Mouse (Mus musculus) thymus, adult 2 months (tissue): ENCODE measurements around the gene Cntnap1. TPM values are rescaled to one million over a fixed set of nuclear protein-coding genes. Genes with fewer than 3 reads are reported as not detected.
A peak's percentile ranks its signal among the peaks of the same experiment; 100 is the strongest.

Source experiments
- DNase-seq: peaks from one replicate; pipeline ENCODE4 v3.0.0; 2021
- H3K27ac ChIP-seq: fragments of 200-500 bp; 2 replicates; pipeline ENCODE4 v1.5.1; 2012; ENCODE audit warnings: low read length, control low read depth; ENCODE audit not compliant: control insufficient read depth, insufficient read depth
- H3K27me3 ChIP-seq: fragments of 200-500 bp; 2 replicates; pipeline ENCODE4 v1.6.1; 2012; ENCODE audit warnings: mild to moderate bottlenecking, low read length, moderate library complexity, mixed read lengths; ENCODE audit not compliant: control insufficient read depth, insufficient read depth
- H3K36me3 ChIP-seq: fragments of 200-500 bp; 2 replicates; pipeline ENCODE4 v1.6.1; 2012; ENCODE audit warnings: mild to moderate bottlenecking, low read length, moderate library complexity; ENCODE audit not compliant: control insufficient read depth, insufficient read depth
- H3K4me1 ChIP-seq: fragments of 200-500 bp; replicated peaks from 2 replicates; pipeline ENCODE4 v1.6.1; 2012; ENCODE audit warnings: low read length; ENCODE audit not compliant: control insufficient read depth, insufficient read depth
- H3K4me3 ChIP-seq: fragments of 200-500 bp; 2 replicates; pipeline ENCODE4 v1.5.1; 2012; ENCODE audit warnings: mild to moderate bottlenecking, low read length, control low read depth, moderate library complexity; ENCODE audit not compliant: control insufficient read depth, insufficient read depth
- CTCF ChIP-seq: fragments of 200-500 bp; IDR thresholded peaks from 2 replicates; pipeline ENCODE4 v1.5.1; 2012; ENCODE audit warnings: mild to moderate bottlenecking, control low read depth, low read length, moderate library complexity, borderline replicate concordance; ENCODE audit not compliant: control insufficient read depth, poor library complexity, insufficient read depth; ENCODE audit errors: extremely low read depth
- POLR2A ChIP-seq: fragments of 200-500 bp; IDR thresholded peaks from 2 replicates; pipeline ENCODE4 v1.6.1; 2012; ENCODE audit warnings: mild to moderate bottlenecking, low read length, control low read depth, moderate library complexity; ENCODE audit not compliant: control insufficient read depth, poor library complexity, insufficient read depth; ENCODE audit errors: extremely low read depth
- WGBS: fragments of 180-500 bp; shearing (Covaris S2); methylation state at CpG from one replicate; pipeline ENCODE4 v1.1.7; 2018; 5-methylcytosine and 5-hydroxymethylcytosine counted together
- polyA plus RNA-seq: library from polyadenylated mRNA; depleted of rRNA; stranded (reverse); fragments of >200 nt; gene quantifications from 2 replicates; pipeline ENCODE4 v1.2.3, GENCODE M21; 2012

Cntnap1 gene
- polyA plus RNA-seq, 1 experiment: 4.5 TPM

DNA sequence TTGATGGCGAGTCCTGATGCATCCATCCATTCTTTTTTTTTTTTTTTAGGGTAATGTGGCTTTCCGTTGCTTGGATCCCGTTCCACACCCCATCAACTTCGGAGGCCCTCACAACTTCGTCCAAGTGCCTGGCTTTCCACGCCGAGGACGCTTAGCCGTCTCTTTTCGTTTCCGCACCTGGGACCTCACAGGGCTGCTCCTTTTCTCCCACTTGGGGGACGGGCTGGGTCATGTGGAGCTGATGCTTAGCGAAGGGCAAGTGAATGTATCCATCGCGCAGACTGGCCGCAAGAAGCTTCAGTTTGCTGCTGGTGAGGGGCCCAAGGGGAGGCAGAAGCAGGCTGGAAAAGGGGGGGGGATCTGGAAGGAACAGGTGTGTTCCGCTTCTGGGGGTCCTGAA lies 9.9 kb downstream of the Cntnap1 start:
- Histone ChIP-seq H3K4me1 (peaks cover 9% of the 10 kb centered on the region), H3K4me3 (no peak overlapping the region), H3K36me3 (no peaks in the 10 kb centered on the region), H3K27me3 (peaks cover 9% of the 10 kb centered on the region; the same call in 1 of the 2 replicates), H3K27ac (no peak overlapping the region)
- WGBS: 88% methylated on average over 17 of the region's 17 CpGs
- DNase-seq: no peak
- TF ChIP-seq CTCF (no peak), POLR2A (no peak)

DNA sequence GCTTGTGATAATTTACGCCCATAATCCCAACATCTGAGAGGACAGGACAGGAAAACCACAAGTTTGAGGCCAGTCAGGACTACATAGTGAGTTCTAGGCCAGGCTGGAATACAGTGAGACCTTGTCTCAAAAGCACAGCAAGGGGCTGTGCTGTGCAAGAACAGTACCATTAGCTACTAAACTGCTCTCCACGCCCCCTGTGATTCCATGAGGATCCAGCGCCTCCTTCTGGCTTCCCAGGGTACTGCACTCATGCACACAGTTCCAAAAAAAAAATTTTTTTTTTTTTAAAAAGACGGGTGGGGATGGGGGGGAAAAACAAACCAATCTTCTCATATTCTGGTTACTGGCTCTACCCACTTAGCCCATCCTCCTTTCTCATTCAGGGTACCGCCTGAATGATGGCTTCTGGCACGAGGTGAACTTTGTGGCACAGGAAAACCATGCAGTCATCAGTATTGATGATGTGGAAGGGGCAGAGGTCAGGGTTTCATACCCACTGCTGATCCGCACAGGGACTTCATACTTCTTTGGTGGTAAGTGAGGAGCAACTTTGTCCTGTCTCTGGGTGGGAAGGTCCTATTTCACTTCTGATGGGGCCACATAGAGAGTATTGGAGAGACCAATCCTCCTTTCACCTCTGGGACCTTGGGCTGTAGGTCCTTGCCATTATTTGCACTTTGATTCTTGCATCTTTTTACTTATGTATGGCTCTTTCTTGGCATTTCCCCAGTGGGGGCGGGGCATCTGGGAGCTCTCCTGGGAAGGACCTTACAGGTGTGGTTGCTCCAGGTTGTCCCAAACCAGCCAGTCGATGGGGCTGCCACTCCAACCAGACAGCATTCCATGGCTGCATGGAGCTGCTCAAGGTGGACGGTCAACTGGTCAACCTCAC lies 10.8 kb downstream of the Cntnap1 start:
- Histone ChIP-seq H3K36me3 (no peaks in the 10 kb centered on the region), H3K4me1 (peaks cover 7% of the 10 kb centered on the region), H3K4me3 (no peak overlapping the region), H3K27ac (no peak overlapping the region), H3K27me3 (peaks cover 7% of the 10 kb centered on the region; the same call in 1 of the 2 replicates)
- 46% methylated on average over 10 of the region's 10 CpGs for WGBS
- TF ChIP-seq CTCF: no peak
- TF ChIP-seq POLR2A: no peak
- DNase-seq: peak; percentile 34

DNA sequence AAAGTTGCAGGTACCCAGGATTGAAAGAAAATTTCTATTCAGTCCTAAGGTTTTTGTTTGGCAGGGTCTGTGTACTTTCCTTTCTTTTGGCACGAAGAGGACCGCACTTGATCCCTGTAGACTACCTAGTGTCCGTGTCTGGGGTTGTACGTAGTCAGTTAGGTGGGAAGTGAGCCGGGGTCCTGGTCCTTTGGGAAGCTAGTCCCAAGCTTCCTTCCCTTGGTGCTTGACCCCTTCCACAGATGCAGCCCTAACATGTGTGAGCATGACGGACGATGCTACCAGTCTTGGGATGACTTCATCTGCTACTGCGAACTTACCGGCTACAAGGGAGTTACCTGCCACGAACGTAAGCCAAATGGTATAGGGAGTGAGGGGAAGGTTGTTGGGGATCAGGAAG lies 11.6 kb downstream of the Cntnap1 start:
- Histone ChIP-seq H3K4me1 (peaks cover 3% of the 10 kb centered on the region), H3K27me3 (no peaks in the 10 kb centered on the region), H3K4me3 (no peak overlapping the region), H3K27ac (no peak overlapping the region), H3K36me3 (no peaks in the 10 kb centered on the region)
- DNase-seq: no peak
- no peak for TF ChIP-seq POLR2A
- no peak for TF ChIP-seq CTCF
- 96% methylated on average over 11 of the region's 11 CpGs for WGBS

DNA sequence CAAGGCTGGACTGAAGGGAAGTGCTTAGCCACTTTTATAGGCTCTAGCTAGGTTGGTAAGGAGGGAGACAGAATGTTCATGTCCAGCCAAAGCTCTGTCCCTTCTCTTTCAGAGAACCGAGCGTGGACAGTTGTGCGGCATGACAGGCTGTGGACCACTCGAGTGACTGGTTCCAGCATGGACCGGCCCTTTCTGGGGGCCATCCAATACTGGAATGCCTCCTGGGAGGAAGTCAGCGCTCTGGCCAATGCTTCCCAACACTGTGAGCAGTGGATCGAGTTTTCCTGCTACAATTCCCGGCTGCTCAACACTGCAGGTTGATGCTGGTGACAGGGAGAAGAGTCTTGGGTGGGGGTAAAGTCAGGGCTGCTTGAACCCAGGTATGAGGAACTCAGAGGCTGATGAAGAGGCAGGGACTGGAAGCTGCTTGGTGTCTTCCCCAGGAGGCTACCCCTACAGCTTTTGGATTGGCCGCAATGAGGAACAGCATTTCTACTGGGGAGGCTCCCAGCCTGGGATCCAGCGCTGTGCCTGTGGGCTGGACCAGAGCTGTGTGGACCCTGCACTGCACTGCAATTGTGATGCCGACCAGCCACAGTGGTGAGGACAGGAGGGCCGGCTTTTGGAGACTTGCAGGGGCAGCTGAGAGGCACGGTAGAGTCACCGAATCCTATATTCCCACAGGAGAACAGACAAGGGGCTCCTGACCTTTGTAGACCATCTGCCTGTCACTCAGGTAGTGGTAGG lies 12.6 kb downstream of the Cntnap1 start:
- Histone ChIP-seq H3K36me3 (no peaks in the 10 kb centered on the region), H3K27ac (no peak overlapping the region), H3K4me1 (no peaks in the 10 kb centered on the region), H3K4me3 (no peak overlapping the region), H3K27me3 (no peaks in the 10 kb centered on the region)
- DNase-seq: no peak
- 86% methylated on average over 14 of the region's 14 CpGs for WGBS
- TF ChIP-seq CTCF (no peak), POLR2A (no peak)

DNA sequence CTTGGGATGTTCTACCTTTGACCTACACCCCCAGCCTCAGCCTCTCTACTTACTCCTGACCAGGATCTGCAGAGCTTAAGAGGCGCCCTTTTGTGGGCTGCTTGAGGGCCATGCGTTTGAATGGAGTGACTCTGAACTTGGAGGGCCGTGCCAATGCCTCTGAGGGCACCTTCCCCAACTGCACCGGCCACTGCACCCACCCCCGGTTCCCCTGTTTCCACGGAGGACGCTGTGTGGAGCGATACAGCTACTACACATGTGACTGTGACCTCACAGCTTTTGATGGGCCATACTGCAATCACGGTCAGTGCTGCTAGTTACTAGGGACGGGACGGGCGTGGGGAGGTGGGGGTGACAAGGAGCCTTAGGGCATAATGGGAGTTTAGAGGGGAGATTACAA lies 14.7 kb downstream of the Cntnap1 start:
- DNase-seq: no peak
- WGBS: 92% methylated on average over 12 of the region's 12 CpGs
- TF ChIP-seq CTCF (no peak), POLR2A (no peak)
- peaks cover 3% of the 10 kb centered on the region; the same call in 1 of the 2 replicates for H3K4me1 ChIP-seq
- no peak overlapping the region for H3K27ac ChIP-seq
- H3K36me3 ChIP-seq: no peaks in the 10 kb centered on the region
- no peaks in the 10 kb centered on the region for H3K27me3 ChIP-seq
- H3K4me3 ChIP-seq: no peak overlapping the region

DNA sequence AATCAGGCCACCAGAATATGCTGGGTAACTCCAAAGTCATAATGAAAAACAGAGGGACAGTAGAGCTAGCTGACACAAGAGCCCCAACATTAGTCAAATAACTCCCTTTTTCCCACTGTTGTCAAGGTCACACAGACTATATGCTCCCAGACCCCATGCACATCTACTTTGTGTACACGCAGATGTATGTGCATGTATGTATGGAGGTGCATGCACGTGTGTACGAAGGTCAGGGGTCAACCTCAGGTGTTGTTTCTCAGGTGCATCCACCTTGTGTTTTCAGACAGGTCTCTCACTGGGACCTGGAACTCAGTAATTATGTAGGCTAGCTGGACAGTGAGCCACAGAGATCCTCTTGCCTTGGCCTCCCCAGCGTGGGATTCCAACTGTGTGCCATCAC lies 15.1 kb downstream of the Cntnap1 start:
- H3K27ac ChIP-seq: no peak overlapping the region
- peaks cover 5% of the 10 kb centered on the region; the same call in 1 of the 2 replicates for H3K4me1 ChIP-seq
- DNase-seq: no peak
- no peaks in the 10 kb centered on the region for H3K36me3 ChIP-seq
- TF ChIP-seq POLR2A (no peak), CTCF (no peak)
- H3K27me3 ChIP-seq: no peaks in the 10 kb centered on the region
- H3K4me3 ChIP-seq: no peak overlapping the region
- WGBS: 98% methylated on average over 4 of the region's 4 CpGs
